Mouse (Mus musculus) CH12.LX (cell line): Measurements from ENCODE around the gene C9orf72.
A peak's percentile ranks its signal among the peaks of the same experiment; 100 is the strongest.

Experiments
- BHLHE40 ChIP-seq: IDR thresholded peaks from 2 replicates; pipeline ENCODE4 v1.6.1; 2011; ENCODE audit warnings: mild to moderate bottlenecking, low read depth, low read length, improper control_type of control experiment
- CTCF ChIP-seq, 2 experiments: IDR thresholded peaks in 1 of 2; conservative IDR thresholded peaks in 1 of 2; 2 replicates each; pipeline ENCODE4 v1.5.1; 2011 to 2012; ENCODE audit warnings: low read depth in 2 of 2, low read length in 2 of 2, improper control_type of control experiment in 1 of 2, inconsistent platforms in 1 of 2, mild to moderate bottlenecking in 1 of 2, moderate library complexity in 1 of 2
- EP300 ChIP-seq: IDR thresholded peaks from 2 replicates; pipeline ENCODE4 v1.6.1; 2011; ENCODE audit warnings: low read length, improper control_type of control experiment
- RCOR1 ChIP-seq: conservative IDR thresholded peaks from 2 replicates; pipeline ENCODE4 v1.6.1; 2012; ENCODE audit warnings: low read depth, mild to moderate bottlenecking, inconsistent platforms, low read length, improper control_type of control experiment
- SIN3A ChIP-seq: IDR thresholded peaks from 2 replicates; pipeline ENCODE4 v1.6.1; 2012; ENCODE audit warnings: low read length, improper control_type of control experiment, inconsistent platforms
- ZKSCAN1 ChIP-seq: IDR thresholded peaks from 2 replicates; pipeline ENCODE4 v1.6.1; 2012; ENCODE audit warnings: low read depth, inconsistent platforms, low read length, improper control_type of control experiment, borderline replicate concordance
- ZMIZ1 ChIP-seq: IDR thresholded peaks from 2 replicates; pipeline ENCODE4 v1.6.1; 2012; ENCODE audit warnings: low read depth, mild to moderate bottlenecking, inconsistent platforms, low read length, improper control_type of control experiment

DNA sequence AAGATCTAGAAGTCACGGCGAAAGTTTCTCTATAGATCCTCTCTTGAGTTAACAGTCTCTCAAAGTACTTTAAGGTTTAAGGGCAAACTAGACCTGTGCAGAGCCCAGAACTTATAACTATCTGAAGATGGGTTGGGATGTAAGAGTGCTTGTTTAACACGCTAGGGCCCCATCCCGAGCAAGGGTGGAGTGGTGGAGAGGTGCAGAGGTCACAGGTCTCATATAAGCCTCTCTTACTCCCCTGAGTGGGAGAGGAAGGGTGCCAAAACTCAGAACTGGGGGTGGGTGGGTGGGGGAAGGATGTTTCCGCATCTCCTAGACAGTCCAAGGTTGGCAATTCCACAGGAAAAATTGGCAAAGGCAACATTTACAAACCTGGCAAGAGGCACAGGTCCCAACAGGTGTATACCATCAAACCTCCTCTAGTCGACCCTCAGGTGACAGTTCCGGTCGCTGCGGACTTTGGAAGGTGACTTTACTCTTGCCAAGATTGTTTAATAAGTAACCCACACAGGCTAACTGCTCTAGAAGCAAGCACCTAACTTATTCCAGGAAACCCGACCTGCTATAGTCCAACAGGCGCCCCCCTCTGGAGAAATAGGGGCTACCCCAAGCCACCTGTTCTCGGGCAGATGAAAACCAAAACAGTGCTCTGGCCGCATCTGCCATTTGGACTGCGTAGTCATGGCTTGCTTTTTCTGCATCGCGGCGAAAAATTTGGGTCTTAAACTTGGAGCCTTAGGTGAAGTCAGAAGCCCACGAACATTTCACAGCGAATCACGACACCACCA lies 70.6 kb downstream of the C9orf72 start:
- TF ChIP-seq CTCF (conservative IDR thresholded peaks at IDR 0.05 in 1 of 2, IDR thresholded peaks at IDR 0.05 in 1 of 2; ENCODE audit: low read depth in 2 of 2, low read length in 2 of 2) = peak; percentile 11 to 78; a peak in 2 of 4 replicates
- TF ChIP-seq EP300 = 0 out of 2 replicates have a peak, but pooled peaks have one; percentile 10
- TF ChIP-seq ZKSCAN1 = no peak
- no peak for TF ChIP-seq BHLHE40
- no peak for TF ChIP-seq ZMIZ1
- TF ChIP-seq SIN3A = no peak; the same call in 1 of the 2 replicates
- no peak for TF ChIP-seq RCOR1
